Mouse (Mus musculus) hindbrain, embryonic 11.5 days (tissue): ENCODE data around the gene Rassf8. TPM values are rescaled to one million over a fixed set of nuclear protein-coding genes. Genes with fewer than 3 reads are reported as not detected.

ENCODE experiments used
- ATAC-seq: fragments of 200-750 bp; cut with Nextera tagmentation; 2 replicates; pipeline ENCODE4 v1.8.0; 2017; ENCODE audit warnings: mild to moderate bottlenecking, moderate TSS enrichment, moderate library complexity; ENCODE audit not compliant: low FRiP score
- DNase-seq: peaks from one replicate; pipeline ENCODE4 v3.0.0-alpha.2; 2015; ENCODE audit warnings: low spot score
- H3K27ac ChIP-seq: fragments of 300-500 bp; sonication (generic); 2 replicates; pipeline ENCODE4 v1.5.1; 2014; ENCODE audit warnings: mild to moderate bottlenecking, low read depth, low read length
- H3K27me3 ChIP-seq: fragments of 300-500 bp; sonication (generic); 2 replicates; pipeline ENCODE4 v1.6.1; 2014; ENCODE audit warnings: mild to moderate bottlenecking, low read length, moderate library complexity, mixed read lengths; ENCODE audit not compliant: control insufficient read depth, insufficient read depth
- H3K36me3 ChIP-seq: fragments of 300-500 bp; sonication (generic); 2 replicates; pipeline ENCODE4 v1.6.1; 2014; ENCODE audit warnings: mild to moderate bottlenecking, low read length, moderate library complexity, mixed read lengths; ENCODE audit not compliant: control insufficient read depth, insufficient read depth
- H3K4me1 ChIP-seq: fragments of 300-500 bp; sonication (generic); replicated peaks from 2 replicates; pipeline ENCODE4 v1.6.1; 2014; ENCODE audit warnings: low read length, mixed read lengths; ENCODE audit not compliant: control insufficient read depth, insufficient read depth
- H3K4me2 ChIP-seq: fragments of 300-500 bp; sonication (generic); replicated peaks from 2 replicates; pipeline ENCODE4 v1.6.1; 2014; ENCODE audit warnings: mild to moderate bottlenecking, low read depth, low read length
- H3K4me3 ChIP-seq: fragments of 300-500 bp; sonication (generic); 2 replicates; pipeline ENCODE4 v1.5.1; 2014; ENCODE audit warnings: low read depth, low read length
- H3K9ac ChIP-seq: fragments of 300-500 bp; sonication (generic); 2 replicates; pipeline ENCODE4 v1.6.1; 2014; ENCODE audit warnings: low read depth, low read length
- H3K9me3 ChIP-seq: fragments of 300-500 bp; sonication (generic); 2 replicates; pipeline ENCODE4 v1.6.1; 2016; ENCODE audit warnings: low read length; ENCODE audit not compliant: control insufficient read depth
- WGBS: fragments of 180-500 bp; shearing (Covaris S2); extraction: QIAGEN DNeasy Blood & Tissue Kit; methylation state at CpG from one replicate; pipeline ENCODE4 v1.1.7; 2014; 5-methylcytosine and 5-hydroxymethylcytosine counted together
- polyA plus RNA-seq: library from polyadenylated mRNA; unstranded; fragments of >200 nt; fragmentation: Nextera tagmentation; extraction: Ambion mirVana; gene quantifications from 2 replicates; pipeline ENCODE4 v1.2.1, GENCODE M21; 2014

Gene Rassf8
- polyA plus RNA-seq, 1 experiment from 2014 or later: 7.0 TPM

DNA sequence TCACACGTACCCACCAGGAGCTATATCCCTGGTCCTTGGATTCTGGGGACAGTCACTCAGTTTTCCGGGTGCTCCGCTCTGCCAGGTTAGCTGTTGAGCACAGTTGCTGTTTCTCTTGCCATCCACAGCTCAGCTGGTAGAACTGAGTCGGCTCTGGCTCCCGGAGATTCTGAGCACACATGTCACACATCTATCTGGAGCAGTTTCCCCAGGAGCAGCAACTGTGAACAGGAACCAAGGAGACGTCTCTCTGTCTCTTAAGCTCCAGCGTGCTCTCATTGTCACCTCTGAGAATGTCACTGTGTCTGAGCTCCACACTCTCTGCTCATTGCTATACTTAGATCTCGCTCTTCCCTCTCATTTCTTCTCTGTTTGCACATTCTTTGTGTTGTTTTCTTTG, 86.4 kb downstream of the Rassf8 start:
- Histone ChIP-seq H3K36me3 (no peaks in the 10 kb centered on the region), H3K9ac (no peak overlapping the region), H3K27me3 (no peaks in the 10 kb centered on the region), H3K4me1 (no peaks in the 10 kb centered on the region), H3K4me2 (no peak overlapping the region), H3K9me3 (no peaks in the 10 kb centered on the region), H3K4me3 (no peak overlapping the region), H3K27ac (no peak overlapping the region)
- DNase-seq: no peak
- ATAC-seq: no peak
- 72% methylated on average over 8 of the region's 8 CpGs for WGBS

DNA sequence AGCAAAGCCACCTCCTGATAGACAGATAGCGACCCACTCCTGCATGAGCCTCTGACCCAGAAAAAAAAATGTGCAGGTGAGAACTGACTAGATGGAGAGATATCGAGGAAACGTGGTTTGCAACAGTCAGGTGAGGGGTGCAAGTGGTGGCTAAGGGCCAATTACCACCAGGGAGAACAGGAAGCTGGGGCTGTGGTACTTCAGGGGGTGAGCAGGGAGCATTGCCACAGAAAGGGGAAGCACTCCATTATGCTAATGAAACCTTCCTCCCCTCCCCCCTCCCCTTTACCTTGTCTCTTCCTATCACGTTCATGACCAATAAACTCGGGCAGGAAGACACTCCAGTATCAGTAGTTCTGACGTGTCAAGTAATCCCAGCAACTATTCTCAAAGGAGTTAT, 88.8 kb downstream of the Rassf8 start:
- Histone ChIP-seq H3K4me2 (no peak overlapping the region), H3K27ac (no peak overlapping the region), H3K9ac (no peak overlapping the region), H3K27me3 (no peaks in the 10 kb centered on the region), H3K4me1 (no peaks in the 10 kb centered on the region), H3K9me3 (no peaks in the 10 kb centered on the region), H3K4me3 (no peak overlapping the region), H3K36me3 (no peaks in the 10 kb centered on the region)
- DNase-seq (no peak), ATAC-seq (no peak)
- 61% methylated on average over 6 of the region's 6 CpGs for WGBS

DNA sequence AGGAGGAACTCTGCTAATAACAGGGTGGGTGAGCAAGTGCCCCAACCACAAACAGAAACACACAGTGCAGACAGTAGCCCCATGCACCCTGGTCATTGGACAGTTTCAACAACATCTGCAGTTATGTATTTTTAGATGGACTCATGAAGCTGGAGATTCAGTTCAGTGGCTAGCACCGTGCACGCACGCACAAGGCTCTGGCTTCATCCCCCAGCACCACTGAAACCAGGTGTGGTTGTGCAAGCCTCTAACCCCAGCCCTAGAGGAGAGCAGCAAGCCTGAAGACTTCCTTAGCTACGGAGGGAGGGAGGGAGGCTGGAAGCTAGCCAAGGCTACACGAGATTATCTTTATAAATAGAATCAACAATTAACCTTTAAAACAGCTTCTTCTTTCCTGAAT, 99.1 kb downstream of the Rassf8 start:
- 87% methylated on average over 5 of the region's 5 CpGs for WGBS
- DNase-seq (no peak), ATAC-seq (no peak)
- no peak overlapping the region for H3K27ac ChIP-seq
- H3K9me3 ChIP-seq: no peaks in the 10 kb centered on the region
- no peaks in the 10 kb centered on the region for H3K4me1 ChIP-seq
- H3K9ac ChIP-seq: no peak overlapping the region
- no peak overlapping the region for H3K4me2 ChIP-seq
- no peaks in the 10 kb centered on the region for H3K36me3 ChIP-seq
- no peak overlapping the region for H3K4me3 ChIP-seq
- H3K27me3 ChIP-seq: no peaks in the 10 kb centered on the region

DNA sequence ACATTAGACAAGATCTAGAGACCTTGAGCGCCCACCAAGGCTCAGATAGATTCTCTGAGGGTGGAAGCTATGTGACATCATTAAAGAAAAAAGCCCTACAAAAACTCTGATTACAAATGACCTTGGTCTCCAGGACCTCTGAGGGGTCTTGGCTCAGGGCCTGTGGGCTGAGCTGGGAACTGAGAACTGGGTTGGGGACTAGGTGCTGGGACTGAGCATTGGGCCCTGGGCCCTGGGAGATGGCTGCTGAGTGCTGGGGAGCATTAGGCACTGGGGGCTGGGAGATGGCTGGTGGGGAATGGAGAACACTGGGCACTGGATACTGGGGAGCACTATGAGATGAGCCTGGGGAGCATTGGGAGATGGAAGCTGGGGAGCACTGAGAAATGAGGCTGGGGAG, 99.5 kb downstream of the Rassf8 start:
- no peaks in the 10 kb centered on the region for H3K9me3 ChIP-seq
- H3K27ac ChIP-seq: no peak overlapping the region
- no peaks in the 10 kb centered on the region for H3K4me1 ChIP-seq
- ATAC-seq: no peak
- H3K4me3 ChIP-seq: no peak overlapping the region
- no peak overlapping the region for H3K4me2 ChIP-seq
- H3K27me3 ChIP-seq: no peaks in the 10 kb centered on the region
- WGBS: 75% methylated on average over 1 of the region's 1 CpGs
- no peaks in the 10 kb centered on the region for H3K36me3 ChIP-seq
- H3K9ac ChIP-seq: no peak overlapping the region
- DNase-seq: no peak

DNA sequence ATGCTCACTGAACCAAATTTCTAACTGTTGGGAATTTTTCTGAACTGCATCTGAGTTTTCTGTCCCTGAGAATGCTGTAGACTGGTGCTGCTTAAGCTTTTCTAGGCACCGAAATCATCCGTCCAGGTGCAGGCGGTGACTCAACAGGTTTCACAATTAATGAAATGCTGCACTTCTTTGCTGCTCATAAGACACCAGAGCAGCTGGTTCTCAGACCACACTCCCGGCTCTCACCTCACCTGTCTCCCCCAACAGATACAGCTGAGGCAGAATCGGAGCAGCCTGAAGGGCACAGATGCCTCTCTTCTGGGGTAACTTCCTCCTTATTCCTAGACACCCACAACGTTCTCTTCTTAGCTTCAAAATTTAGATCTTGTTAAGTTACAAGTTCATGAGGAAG, 100.4 kb downstream of the Rassf8 start:
- Histone ChIP-seq H3K9ac (no peak overlapping the region), H3K36me3 (no peaks in the 10 kb centered on the region), H3K4me1 (no peaks in the 10 kb centered on the region), H3K4me2 (no peak overlapping the region), H3K27me3 (no peaks in the 10 kb centered on the region), H3K4me3 (no peak overlapping the region), H3K27ac (no peak overlapping the region), H3K9me3 (no peaks in the 10 kb centered on the region)
- 87% methylated on average over 6 of the region's 6 CpGs for whole genome bisulfite sequencing
- ATAC-seq (no peak), DNase-seq (no peak)

DNA sequence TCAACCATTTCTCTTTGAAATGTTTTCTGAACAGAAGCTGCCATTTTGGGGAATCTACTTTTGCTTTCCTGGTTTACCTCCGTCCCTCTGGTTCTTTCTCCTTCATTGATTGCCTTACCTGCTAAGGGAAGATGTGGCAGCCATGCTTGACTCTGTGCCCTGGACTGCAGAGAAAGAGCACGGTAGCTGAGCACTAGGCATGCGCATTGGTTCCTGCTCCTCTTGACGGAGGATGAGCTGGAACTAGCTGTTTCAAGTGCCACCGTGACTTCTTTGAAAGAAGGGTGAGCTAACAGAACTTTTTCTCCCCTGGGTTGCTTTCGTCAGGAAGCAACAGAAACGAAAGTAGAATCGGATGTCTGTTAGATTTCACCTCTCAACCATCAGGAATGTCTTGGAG, 101.1 kb downstream of the Rassf8 start:
- no peak for DNase-seq
- H3K4me2 ChIP-seq: no peak overlapping the region
- no peak overlapping the region for H3K4me3 ChIP-seq
- no peaks in the 10 kb centered on the region for H3K27me3 ChIP-seq
- no peak for ATAC-seq
- H3K36me3 ChIP-seq: no peaks in the 10 kb centered on the region
- H3K4me1 ChIP-seq: no peaks in the 10 kb centered on the region
- no peak overlapping the region for H3K9ac ChIP-seq
- no peaks in the 10 kb centered on the region for H3K9me3 ChIP-seq
- WGBS: 94% methylated on average over 8 of the region's 8 CpGs
- no peak overlapping the region for H3K27ac ChIP-seq

DNA sequence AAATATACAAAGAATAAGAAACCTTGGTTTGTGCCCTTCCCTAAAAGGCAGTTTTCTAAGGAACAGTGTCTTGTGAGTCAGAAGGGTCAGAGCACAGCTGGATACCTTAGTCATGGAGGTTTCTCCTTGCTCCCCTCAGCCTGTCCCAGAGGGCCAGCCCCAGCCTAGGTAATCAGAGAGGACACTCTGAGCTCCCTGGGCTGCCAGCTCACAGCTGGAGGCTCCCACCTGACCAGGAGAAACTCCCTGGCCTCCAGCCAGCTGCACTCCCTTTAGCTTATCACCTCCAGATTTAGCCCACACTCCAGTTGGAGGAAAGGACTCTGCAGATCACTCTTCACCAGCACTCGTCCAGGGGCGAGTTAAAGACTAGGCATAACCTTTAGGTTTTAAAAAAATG, 104.2 kb downstream of the Rassf8 start:
- H3K27ac ChIP-seq: no peak overlapping the region
- H3K4me3 ChIP-seq: no peak overlapping the region
- no peak for ATAC-seq
- no peaks in the 10 kb centered on the region for H3K36me3 ChIP-seq
- no peaks in the 10 kb centered on the region for H3K9me3 ChIP-seq
- no peaks in the 10 kb centered on the region for H3K27me3 ChIP-seq
- DNase-seq: no peak
- H3K4me1 ChIP-seq: peaks cover 3% of the 10 kb centered on the region
- H3K9ac ChIP-seq: no peak overlapping the region
- WGBS: 52% methylated on average over 2 of the region's 2 CpGs
- no peak overlapping the region for H3K4me2 ChIP-seq

DNA sequence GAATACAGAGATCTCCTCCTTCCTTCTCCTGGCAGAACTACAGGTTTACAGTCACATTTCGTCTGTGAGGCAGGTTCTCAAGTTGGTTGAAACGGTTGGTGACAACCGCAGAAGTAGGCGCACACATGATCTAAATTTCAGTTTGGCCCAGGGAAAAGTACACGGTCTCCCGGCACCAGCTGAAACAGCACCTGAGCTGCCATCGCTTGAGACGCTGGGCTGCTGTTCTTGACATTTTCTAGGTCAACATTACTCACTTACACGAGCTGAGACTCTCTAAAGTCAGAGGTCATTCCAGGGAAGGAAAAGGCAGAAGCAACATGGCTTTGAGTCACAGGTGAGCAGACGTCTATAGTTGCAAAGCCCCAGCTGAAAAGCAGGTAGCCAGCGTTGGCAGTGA, 105.4 kb downstream of the Rassf8 start:
- Histone ChIP-seq H3K4me3 (no peak overlapping the region), H3K9ac (no peak overlapping the region), H3K27me3 (no peaks in the 10 kb centered on the region; the same call in 1 of the 2 replicates), H3K4me1 (peaks cover 7% of the 10 kb centered on the region), H3K36me3 (no peaks in the 10 kb centered on the region), H3K4me2 (no peak overlapping the region), H3K9me3 (no peaks in the 10 kb centered on the region), H3K27ac (no peak overlapping the region)
- 80% methylated on average over 11 of the region's 11 CpGs for WGBS
- no peak for DNase-seq
- no peak for ATAC-seq

DNA sequence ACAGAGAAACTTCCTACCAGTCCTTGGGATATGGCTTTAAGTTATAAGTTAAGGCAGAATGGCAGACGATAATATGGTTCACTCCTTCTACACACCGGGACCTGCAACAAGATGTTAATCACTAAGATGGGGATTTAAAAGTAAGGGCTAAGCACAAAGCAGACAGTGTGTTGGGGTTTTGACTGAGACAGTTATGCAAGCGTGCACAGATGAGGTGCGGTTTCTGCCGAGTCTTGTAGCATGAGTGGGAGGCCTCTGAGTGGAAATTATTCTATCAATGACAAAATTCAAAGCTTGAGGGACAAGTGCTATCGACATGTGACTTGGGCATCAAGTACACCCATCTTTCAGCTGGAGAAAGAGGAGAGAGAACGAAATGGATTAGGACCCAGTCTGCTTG, 106.2 kb downstream of the Rassf8 start:
- WGBS: 95% methylated on average over 7 of the region's 7 CpGs
- H3K4me1 ChIP-seq: peaks cover 7% of the 10 kb centered on the region
- no peak overlapping the region for H3K27ac ChIP-seq
- H3K9me3 ChIP-seq: no peaks in the 10 kb centered on the region
- H3K4me2 ChIP-seq: no peak overlapping the region
- DNase-seq (no peak), ATAC-seq (no peak)
- H3K9ac ChIP-seq: no peak overlapping the region
- H3K36me3 ChIP-seq: no peaks in the 10 kb centered on the region
- H3K4me3 ChIP-seq: no peak overlapping the region
- H3K27me3 ChIP-seq: no peaks in the 10 kb centered on the region; the same call in 1 of the 2 replicates
